Mouse (Mus musculus) brain, embryonic 18.5 days (tissue): ENCODE results near the gene Creld2.

Experiments
- DNase-seq: peaks from one replicate; pipeline ENCODE4 v3.0.0-alpha.2; 2012; ENCODE audit warnings: low read depth, low spot score

Creld2 gene

DNA sequence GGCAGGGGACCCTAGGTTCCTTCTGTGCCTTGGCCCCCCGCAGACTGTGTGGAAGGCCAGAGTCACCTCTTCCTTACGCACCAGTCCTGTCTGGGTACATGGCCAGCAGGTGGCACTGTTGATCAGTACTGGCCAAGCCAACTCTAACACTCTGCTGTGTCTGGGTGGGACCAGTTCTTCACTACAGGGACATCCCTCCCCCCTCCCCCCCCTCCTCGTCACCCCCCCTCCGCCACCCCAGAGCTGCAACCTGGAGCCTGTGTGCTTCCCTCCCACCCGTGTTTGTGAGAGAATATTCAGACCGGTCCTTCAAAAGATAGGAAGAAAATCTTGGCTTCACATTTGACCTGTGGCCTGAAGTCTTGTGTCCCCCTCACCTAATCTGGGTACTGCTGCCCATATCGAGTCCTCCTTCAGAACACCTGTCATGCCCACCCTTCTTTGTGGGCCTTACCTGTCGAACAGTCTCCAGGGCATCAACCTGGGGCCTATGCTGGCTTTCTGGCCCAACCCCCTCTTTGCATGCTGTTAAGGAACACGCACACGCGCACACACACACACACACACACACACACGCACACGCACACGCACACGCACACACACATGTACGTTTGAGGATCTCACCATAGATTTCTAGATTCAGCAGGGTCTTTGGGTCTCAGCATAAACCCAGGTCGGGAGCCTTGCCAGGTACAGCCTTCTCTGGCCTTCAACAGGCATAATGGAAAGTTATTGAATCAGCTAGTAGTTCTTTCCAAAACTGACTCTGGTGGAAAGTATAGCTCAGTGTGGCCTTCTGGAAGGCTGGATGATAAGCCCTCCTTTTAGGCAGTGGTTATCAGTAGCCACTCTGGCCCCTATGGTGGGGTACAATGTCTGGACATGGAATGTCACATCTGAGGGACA is 9.6 kb downstream of the Creld2 start:
- no peak for DNase-seq

DNA sequence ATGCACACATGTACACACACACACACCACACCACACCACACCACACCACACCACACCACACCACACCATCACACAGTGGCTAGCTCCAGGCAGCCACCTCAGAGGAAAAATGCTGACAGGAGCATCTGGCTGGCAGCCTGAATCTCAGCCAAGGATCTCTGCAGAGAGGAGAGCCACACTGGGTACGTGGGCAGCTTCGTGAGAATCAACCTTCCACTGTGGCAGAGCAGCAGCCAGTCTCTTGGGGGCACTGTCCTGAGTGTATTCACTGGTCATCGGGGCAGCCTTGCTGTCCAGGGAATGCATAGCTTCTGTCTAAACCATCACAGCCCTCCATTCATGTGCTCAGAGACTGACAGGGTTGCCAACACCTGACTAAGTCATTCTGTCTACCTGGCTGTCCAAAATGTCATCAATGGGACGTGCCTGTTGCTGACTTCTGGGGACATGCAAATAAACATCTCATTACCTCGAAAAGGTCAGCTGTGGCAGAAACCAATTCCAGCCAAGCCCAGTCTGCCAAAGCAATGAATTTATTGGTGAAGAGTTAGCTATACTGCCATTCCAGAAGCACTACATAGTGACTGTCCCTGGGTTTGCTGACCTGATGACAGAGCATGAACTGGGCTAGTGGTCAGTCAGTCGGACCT is 10.5 kb downstream of the Creld2 start:
- DNase-seq = no peak

- no peak for DNase-seq
Observed at GRCm38 (mm10) chr15:88830696-88831095, 11.2 kb downstream of the Creld2 start.

GRCm38 (mm10) chr15:88831482-88831881 is 12.0 kb downstream of the Creld2 start:
- no peak for DNase-seq

DNA sequence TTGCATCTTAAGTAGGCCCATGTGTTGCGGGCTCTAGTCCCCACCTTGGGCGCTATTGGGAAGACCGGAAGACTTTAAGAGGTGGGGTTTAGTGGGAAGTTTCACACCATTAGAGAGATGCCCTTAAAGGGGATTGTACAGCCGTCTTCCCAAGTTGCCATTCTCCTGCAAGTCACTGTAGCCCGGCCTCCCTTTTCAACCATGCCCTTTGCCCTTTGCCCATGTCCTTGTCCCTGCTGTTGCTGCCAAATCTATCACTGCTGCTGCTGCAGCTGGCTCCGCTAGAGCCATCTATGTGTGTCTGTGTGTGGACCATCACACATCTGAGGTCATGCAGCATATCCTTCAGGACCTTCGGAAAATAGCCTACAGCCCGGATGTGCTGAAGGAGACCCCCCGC is 13.1 kb downstream of the Creld2 start:
- DNase-seq = no peak

- no peak for DNase-seq
Observed at GRCm38 (mm10) chr15:88836031-88836430, 16.6 kb downstream of the Creld2 start.

- no peak for DNase-seq
Observed at GRCm38 (mm10) chr15:88836571-88836970, 17.1 kb downstream of the Creld2 start.

GRCm38 (mm10) chr15:88837199-88837932 is 17.9 kb downstream of the Creld2 start:
- peak; percentile 56 for DNase-seq

GRCm38 (mm10) chr15:88837977-88838376 is 18.5 kb downstream of the Creld2 start:
- no peak for DNase-seq

DNA sequence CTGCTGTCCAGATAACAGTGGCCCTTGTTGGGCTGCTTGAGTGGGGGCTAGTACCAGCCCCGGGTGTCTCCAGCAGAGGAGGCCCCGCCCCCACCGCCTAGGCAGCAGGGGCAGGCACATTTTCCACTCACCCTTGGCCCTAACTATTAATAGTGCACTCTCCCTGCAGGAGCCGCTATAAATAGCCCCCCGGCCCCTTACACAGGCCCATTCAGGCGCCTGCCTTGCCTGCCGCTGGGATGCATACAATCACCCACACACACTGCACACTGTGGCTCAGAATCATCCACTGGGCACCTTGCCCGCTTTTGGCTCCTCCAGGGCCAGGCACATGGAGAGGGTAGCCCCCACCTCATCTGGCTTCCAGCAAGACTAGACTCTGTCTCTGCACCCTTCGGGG is 19.8 kb downstream of the Creld2 start:
- no peak for DNase-seq

DNA sequence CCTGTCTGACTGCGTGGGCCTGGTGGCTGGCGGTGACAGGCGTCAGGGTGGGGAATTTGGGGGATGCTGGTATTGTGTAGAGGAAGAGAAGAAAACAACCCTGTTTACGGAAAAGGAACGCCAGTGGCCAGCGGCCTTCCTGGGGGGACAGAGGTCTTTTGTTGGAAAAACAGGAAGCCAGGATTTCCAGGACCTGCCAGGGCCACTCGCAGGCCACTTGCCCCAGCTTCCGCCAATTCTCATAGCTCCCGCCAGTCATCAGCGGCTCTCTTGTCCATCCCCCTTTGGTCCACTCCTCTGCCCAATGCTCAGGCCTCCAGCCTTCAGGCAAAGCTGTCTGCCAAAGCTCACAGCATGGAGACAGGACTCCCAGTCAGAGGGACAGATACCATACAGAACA is 20.7 kb downstream of the Creld2 start:
- DNase-seq = no peak

GRCm38 (mm10) chr15:88841160-88841559 is 21.7 kb downstream of the Creld2 start:
- no peak for DNase-seq

DNA sequence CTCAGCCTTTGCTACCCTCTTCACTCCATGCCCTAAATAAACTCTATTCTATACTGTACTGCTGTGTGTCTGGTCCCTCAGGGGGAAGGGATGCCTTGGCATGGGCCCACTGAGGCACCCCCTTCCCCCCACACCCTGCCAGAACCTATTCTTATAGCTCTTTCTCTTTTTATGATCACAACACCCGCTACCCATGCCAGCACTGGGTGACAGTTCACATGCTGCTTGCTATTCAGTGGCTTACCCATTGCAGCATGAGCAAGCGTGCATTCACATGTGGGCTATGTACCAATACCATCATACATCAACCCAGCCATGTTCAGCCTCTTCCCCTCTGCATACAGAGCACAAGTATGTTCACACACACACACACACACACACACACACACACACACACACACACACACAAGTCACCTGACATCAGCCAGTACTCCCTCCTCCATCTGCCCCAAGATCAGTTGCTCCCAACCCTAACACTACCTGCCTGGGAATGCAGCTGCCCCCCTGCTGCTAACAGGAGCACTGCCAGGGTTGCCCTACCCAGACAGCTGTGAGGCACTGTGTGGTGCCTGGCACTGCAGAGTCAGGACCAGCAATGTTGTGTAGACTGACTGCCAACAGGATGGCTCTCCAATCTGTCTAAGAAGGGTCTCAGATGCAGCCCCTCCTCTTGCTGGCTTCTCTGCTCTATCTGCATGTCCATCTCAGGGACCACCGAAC is 22.3 kb downstream of the Creld2 start:
- no peak for DNase-seq

DNA sequence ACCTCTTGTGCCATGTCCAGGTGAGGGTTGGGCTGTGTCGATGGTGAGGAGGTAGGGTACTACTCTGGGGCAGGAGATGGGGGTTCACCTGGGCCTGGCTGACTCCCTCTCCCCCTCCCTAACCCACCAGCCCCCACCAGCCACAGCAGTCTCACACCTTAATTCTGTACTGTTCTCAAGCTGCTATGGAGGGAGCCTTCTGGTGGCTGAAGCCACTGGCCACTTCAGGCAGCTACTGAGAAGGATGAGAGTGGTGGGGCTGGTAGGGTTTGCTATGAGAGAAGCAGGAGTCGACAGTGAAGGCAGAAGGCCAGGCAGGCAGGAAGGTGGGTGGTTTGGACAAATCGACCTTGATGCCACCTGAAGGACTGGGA is 22.8 kb downstream of the Creld2 start:
- no peak for DNase-seq

DNA sequence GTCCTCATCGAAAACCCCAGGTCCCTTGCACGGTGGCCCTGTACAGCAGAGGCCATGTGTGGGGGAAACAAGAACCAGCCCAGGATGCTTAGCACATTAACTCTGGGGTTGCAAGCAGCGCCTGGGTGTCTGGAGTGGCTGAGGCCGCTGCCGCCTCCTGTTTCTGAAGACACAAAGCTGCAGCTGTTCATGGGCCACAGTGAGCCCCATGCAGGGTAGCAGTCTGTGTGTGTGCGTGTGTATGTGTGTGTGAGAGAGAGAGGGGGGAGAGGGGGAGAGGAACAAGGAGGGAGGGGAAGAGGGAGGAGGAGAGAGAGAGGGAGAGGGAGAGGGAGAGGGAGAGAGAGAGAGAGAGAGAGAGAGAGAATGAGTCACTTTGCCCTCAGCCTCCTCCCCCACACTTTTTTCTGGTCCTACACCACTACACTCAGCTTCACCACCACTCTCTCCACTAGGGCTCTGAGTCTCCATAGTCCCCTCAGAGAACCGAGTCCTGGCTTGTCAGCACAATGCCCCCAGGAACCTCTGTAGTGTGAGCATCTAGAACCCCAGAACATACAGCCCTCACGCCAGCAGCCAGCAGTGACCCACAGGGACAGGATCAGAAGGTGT is 24.1 kb downstream of the Creld2 start:
- DNase-seq = no peak

DNA sequence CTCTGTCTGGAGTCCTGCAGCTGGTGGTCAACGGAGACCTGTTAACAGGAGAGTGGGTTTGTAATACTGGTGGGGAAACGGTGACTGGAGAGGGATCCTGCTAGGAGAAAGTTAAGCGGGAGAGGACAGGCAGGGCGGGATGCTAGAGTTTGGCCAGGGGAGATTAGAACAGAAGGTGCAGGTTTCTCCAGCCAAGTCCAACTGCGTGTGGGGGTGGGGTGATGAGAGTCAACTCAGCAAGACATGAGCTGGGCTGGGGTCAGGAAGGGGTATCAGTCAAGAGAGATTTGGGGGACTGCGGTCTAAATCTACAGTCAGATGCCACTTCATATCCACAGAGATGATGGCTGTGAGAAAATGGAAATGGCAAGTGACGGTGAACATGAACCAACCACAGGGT is 25.5 kb downstream of the Creld2 start:
- DNase-seq = no peak

DNA sequence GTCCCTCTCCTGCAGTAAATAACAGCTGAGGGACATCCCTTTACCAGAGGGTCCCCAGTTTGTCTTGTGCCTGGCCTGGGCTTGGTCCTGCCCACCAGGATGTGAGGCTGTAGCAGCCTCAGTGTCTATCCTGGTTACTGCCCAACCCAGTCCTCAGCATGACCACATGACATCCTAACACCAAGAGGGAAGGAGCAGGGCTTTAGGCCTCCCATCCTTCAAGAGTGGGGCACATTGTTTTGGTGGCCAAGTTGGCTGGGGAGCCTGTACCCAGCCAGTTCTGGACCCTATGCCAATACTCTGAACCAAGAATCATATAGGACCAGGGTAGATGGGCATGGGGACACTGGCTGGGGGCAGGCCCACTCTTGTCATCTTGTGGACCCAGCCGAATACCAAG is 29.2 kb downstream of the Creld2 start:
- no peak for DNase-seq

GRCm38 (mm10) chr15:88849621-88850020 is 30.2 kb downstream of the Creld2 start:
- DNase-seq = no peak

GRCm38 (mm10) chr15:88850146-88850826 is 30.8 kb downstream of the Creld2 start:
- DNase-seq = no peak

DNA sequence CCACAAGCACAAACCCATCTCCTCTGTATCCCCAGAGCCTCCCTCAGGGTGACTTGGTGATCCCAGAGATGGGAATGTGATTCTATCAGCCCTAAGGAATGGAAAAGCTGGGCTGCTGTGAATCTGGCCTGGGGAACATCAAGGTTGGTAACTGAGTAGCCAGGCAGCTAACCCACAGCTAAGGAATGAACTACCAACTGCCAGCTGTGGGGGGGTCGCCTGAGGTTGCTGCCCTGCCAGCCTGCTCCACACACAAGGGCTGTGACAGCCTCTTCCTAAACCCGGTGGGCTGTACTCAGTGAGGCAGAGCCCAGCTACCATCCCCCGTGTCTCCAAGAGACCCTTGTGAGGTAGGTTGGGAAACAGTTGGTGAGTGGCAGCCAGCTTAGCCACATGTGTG is 31.6 kb downstream of the Creld2 start:
- no peak for DNase-seq
